8 mouse cellular contexts compared by ENCODE assay signal in the genomic region with DNA sequence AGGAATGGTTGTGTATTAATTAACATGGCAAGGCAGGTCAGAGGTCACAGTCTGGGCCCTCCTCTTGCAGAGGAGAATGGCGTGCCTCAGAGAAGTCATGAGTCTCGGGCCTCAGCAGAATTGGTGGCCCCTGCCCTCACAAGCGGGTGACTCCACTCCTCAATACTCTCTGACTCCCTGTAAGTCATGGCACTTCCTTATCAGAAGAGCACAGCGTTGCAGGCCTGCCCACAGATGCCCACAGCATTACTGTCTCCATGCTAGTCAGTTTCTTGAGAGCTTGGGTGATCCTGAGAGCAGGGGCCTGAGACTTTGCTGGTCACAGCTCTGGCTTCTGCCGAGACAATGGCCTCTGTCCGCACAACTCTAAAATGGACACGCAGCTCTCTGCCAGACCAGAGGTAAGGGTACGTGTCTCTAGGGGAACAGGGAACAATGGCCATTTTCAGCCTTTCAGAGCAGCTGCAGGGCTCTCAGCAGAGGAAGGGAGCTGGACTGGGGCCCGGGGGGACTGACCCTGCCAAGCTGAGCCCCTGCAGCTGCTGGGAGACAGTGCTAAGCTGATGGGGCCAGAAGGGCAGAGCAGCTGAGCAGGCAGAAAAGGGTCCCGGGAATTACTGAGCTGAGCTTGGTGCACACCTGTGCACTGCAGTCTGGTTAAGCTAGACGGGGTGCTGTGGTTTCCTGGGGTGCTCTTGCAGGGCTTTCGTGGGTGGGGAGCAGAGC.
DNase-seq lines count a peak whose midpoint lies in the region; ATAC-seq lines count a peak whose summit lies in the region.

No protein-coding gene starts in this region.

- peaks cover 53% of the 10 kb centered on the region for H3K36me3 ChIP-seq in embryonic facial prominence, embryonic 12.5 days
- H3K36me3 ChIP-seq in hindbrain, embryonic 10.5 days, result peaks cover 78% of the 10 kb centered on the region
- H3K36me3 ChIP-seq in midbrain, embryonic 11.5 days (ENCODE audit: control insufficient read depth, insufficient read depth, low read length), result peaks cover 3% of the 10 kb centered on the region

- H3K4me3 ChIP-seq in embryonic facial prominence, embryonic 12.5 days, result no peak overlapping the region
- no peak overlapping the region for H3K4me3 ChIP-seq in hindbrain, embryonic 10.5 days
- no peak overlapping the region for H3K4me3 ChIP-seq in midbrain, embryonic 11.5 days (ENCODE audit: low read depth, low read length)

- H3K27me3 ChIP-seq in embryonic facial prominence, embryonic 12.5 days, result no peaks in the 10 kb centered on the region
- H3K27me3 ChIP-seq in hindbrain, embryonic 10.5 days (ENCODE audit: insufficient read depth, poor library complexity, severe bottlenecking), result no peaks in the 10 kb centered on the region
- no peaks in the 10 kb centered on the region for H3K27me3 ChIP-seq in midbrain, embryonic 11.5 days (ENCODE audit: control insufficient read depth, insufficient read depth, low read length)

- DNase-seq in frontal cortex, postnatal 25 days (ENCODE audit: low spot score in 2 of 2), result no peak
- peak; percentile 51 for DNase-seq in hindbrain, embryonic 10.5 days (ENCODE audit: low spot score)
- peak; percentile 52 to 59 for DNase-seq in layer of hippocampus, postnatal 36 days
- peak; percentile 86 for DNase-seq in midbrain, embryonic 11.5 days (ENCODE audit: low spot score, missing footprints)
- peak; percentile 62 to 63 for DNase-seq in thymus, postnatal 10 days (ENCODE audit: low spot score in 2 of 2)

- peak; percentile 56 for ATAC-seq in frontal cortex, adult (ENCODE audit: low TSS enrichment)
- no peak for ATAC-seq in embryonic facial prominence, embryonic 12.5 days (ENCODE audit: insufficient number of reproducible peaks, insufficient read depth, low FRiP score, low TSS enrichment)
- ATAC-seq in midbrain, embryonic 11.5 days (ENCODE audit: low FRiP score), result peak; percentile 78
- no peak for ATAC-seq in activated CD4-positive, CD25-positive, alpha-beta regulatory T cell, adult 4 months

- no peaks in the 10 kb centered on the region for H3K4me1 ChIP-seq in embryonic facial prominence, embryonic 12.5 days
- H3K4me1 ChIP-seq in hindbrain, embryonic 10.5 days (replicated peaks), result peaks cover 31% of the 10 kb centered on the region
- H3K4me1 ChIP-seq in midbrain, embryonic 11.5 days (ENCODE audit: control insufficient read depth, insufficient read depth, low read length), result peaks cover 10% of the 10 kb centered on the region; the same call in 1 of the 2 replicates

- WGBS in embryonic facial prominence, embryonic 12.5 days, result 49% methylated on average over 12 of the region's 12 CpGs
- 48% methylated on average over 12 of the region's 12 CpGs for WGBS in hindbrain, embryonic 10.5 days
- 46% methylated on average over 12 of the region's 12 CpGs for WGBS in midbrain, embryonic 11.5 days

- peak overlapping the region; percentile 33 for H3K27ac ChIP-seq in embryonic facial prominence, embryonic 12.5 days
- peak overlapping the region; percentile 80 for H3K27ac ChIP-seq in hindbrain, embryonic 10.5 days
- H3K27ac ChIP-seq in midbrain, embryonic 11.5 days (ENCODE audit: low read depth, low read length), result peak overlapping the region; percentile 67

- no peak overlapping the region for H3K4me2 ChIP-seq in embryonic facial prominence, embryonic 12.5 days (replicated peaks)
- H3K4me2 ChIP-seq in midbrain, embryonic 11.5 days, result no peak overlapping the region

- H3K9me3 ChIP-seq in embryonic facial prominence, embryonic 12.5 days, result no peaks in the 10 kb centered on the region
- no peaks in the 10 kb centered on the region for H3K9me3 ChIP-seq in hindbrain, embryonic 10.5 days
- H3K9me3 ChIP-seq in midbrain, embryonic 11.5 days (ENCODE audit: control insufficient read depth, low read length), result no peaks in the 10 kb centered on the region; the same call in 1 of the 2 replicates

- no peak overlapping the region for H3K9ac ChIP-seq in embryonic facial prominence, embryonic 12.5 days
- no peak overlapping the region for H3K9ac ChIP-seq in midbrain, embryonic 11.5 days (ENCODE audit: low read length)

Comparison
In these comparisons a context has a peak if more than half of its experiments do, and no peak if none do; other contexts are left out.
1. ATAC-seq: peak in frontal cortex, adult (single experiment) and midbrain, embryonic 11.5 days (single experiment); none in embryonic facial prominence, embryonic 12.5 days (single experiment) and activated CD4-positive, CD25-positive, alpha-beta regulatory T cell, adult 4 months (single experiment).
2. DNase-seq: peak in hindbrain, embryonic 10.5 days (single experiment), layer of hippocampus, postnatal 36 days (2 of 2), midbrain, embryonic 11.5 days (single experiment) and thymus, postnatal 10 days (2 of 2); none in frontal cortex, postnatal 25 days (0 of 2).
3. Peak in every context shown above with its lines, with median percentiles within 50 percentile points of each other: H3K27ac ChIP-seq.